Mouse (Mus musculus) kidney, adult 2 months (tissue): Measurements from ENCODE around the gene Gstcd. TPM values are rescaled to one million over a fixed set of nuclear protein-coding genes. Genes with fewer than 3 reads are reported as not detected.
A peak's percentile ranks its signal among the peaks of the same experiment; 100 is the strongest.

Experiments used
- DNase-seq: peaks from one replicate; pipeline ENCODE4 v3.0.0; 2021
- H3K27ac ChIP-seq: fragments of 200-500 bp; 2 replicates; pipeline ENCODE4 v1.5.1; 2012; ENCODE audit warnings: low read depth, low read length, control low read depth, inconsistent platforms; ENCODE audit not compliant: insufficient read depth
- H3K27me3 ChIP-seq: fragments of 200-500 bp; replicated peaks from 2 replicates; pipeline ENCODE4 v1.6.1; 2012; ENCODE audit warnings: mild to moderate bottlenecking, moderate library complexity, low read length, inconsistent platforms; ENCODE audit not compliant: control insufficient read depth, insufficient read depth
- H3K36me3 ChIP-seq: fragments of 200-500 bp; 2 replicates; pipeline ENCODE4 v1.6.1; 2012; ENCODE audit warnings: mild to moderate bottlenecking, moderate library complexity, low read length, inconsistent platforms; ENCODE audit not compliant: control insufficient read depth, insufficient read depth
- H3K4me1 ChIP-seq: fragments of 200-500 bp; 2 replicates; pipeline ENCODE4 v1.6.1; 2011; ENCODE audit warnings: low read length; ENCODE audit not compliant: control insufficient read depth, insufficient read depth
- H3K4me3 ChIP-seq: fragments of 200-500 bp; 2 replicates; pipeline ENCODE4 v1.5.1; 2011; ENCODE audit warnings: mild to moderate bottlenecking, low read depth, low read length, control low read depth; ENCODE audit not compliant: insufficient read depth
- CTCF ChIP-seq: fragments of 200-500 bp; conservative IDR thresholded peaks from 2 replicates; pipeline ENCODE4 v1.5.1; 2011; ENCODE audit warnings: low read depth, mild to moderate bottlenecking, control low read depth, low read length, moderate library complexity, mixed read lengths; ENCODE audit not compliant: insufficient read depth, insufficient read length
- POLR2A ChIP-seq: fragments of 200-500 bp; IDR thresholded peaks from one replicate; pipeline ENCODE4 v1.6.1; 2011; ENCODE audit warnings: low read depth, low read length, control low read depth
- WGBS: fragments of 180-500 bp; shearing (Covaris S2); methylation state at CpG from one replicate; pipeline ENCODE4 v1.1.7; 2018; 5-methylcytosine and 5-hydroxymethylcytosine counted together
- polyA plus RNA-seq: library from polyadenylated mRNA; depleted of rRNA; stranded (reverse); fragments of >200 nt; gene quantifications from 2 replicates; pipeline ENCODE4 v1.2.3, GENCODE M21; 2012; rRNA removed

Gstcd gene
- 2.6 and 2.9 TPM in 2 replicates for polyA plus RNA-seq

DNA sequence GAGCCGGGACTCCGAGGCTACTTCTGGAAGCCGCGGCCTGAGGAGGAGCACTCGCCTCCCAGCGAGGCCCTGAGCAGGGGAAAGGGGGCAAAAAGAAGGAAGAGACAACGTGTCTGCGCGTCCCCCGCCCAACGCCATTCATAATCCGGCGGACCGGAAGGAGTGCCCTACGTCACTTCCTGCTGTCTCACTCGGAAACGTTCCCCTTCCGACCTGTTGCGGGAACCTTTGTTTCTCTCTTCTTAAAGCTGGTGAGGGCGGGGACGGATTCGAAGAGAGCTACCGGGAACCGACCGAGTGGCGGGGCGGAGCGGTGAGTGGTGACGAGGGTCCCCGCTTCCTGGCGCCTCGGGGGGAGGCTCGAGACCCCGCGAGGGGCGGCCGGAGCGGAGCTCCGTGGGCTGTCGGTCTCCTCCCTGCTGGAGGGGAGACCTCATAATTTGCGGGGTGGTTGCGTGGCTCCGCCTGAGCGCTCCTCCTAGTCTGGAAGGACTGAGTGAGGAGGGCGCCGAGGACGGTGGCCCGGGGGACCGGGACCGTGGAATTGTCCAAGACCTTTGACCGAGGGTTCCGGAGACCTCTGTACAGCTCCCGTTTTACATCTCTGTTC, at the start of gene Gstcd, which contains the start of gene Ints12:
Gene Gstcd, minus strand, starts transcription at position 370 of the 610 bp plus-strand sequence.
Gene Ints12, plus strand, starts transcription at position 177 of the 610 bp plus-strand sequence.
- Histone ChIP-seq H3K27me3 (no peaks in the 10 kb centered on the region), H3K4me1 (peaks cover 5% of the 10 kb centered on the region; the same call in 1 of the 2 replicates), H3K27ac (peak within 1 kb of the TSS; percentile 51), H3K36me3 (no peaks in the 10 kb centered on the region), H3K4me3 (peak within 1 kb of the TSS; percentile 92)
- TF ChIP-seq CTCF, result no peak
- no peak for TF ChIP-seq POLR2A
- peak; percentile 95 for DNase-seq
- WGBS, result 1% methylated on average over 53 of the region's 53 CpGs

DNA sequence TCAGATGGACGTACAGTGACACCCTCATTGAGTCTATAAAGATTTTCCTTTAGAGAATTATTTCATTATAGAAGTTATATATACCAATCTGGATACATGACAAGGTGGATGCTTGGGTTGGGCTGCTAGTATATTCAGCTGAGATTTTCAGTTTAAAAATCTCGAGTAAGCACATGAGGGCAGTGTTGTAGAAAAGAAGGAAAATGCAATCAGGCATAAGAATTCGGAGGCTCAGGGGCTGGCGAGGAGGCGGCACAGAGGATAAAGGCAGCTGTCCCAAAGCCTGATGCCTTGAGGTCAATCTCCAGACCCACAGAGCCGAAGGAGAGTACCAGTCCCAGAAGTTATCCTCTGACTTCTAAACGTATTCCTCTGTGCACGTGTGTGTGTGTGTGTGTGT, 40.8 kb upstream of the Gstcd start:
- H3K4me1 ChIP-seq, result no peaks in the 10 kb centered on the region
- no peak overlapping the region for H3K4me3 ChIP-seq
- H3K36me3 ChIP-seq, result no peaks in the 10 kb centered on the region
- WGBS, result 65% methylated on average over 8 of the region's 8 CpGs
- H3K27ac ChIP-seq, result no peak overlapping the region
- no peak for TF ChIP-seq POLR2A
- no peak for TF ChIP-seq CTCF
- no peaks in the 10 kb centered on the region for H3K27me3 ChIP-seq
- DNase-seq, result no peak

DNA sequence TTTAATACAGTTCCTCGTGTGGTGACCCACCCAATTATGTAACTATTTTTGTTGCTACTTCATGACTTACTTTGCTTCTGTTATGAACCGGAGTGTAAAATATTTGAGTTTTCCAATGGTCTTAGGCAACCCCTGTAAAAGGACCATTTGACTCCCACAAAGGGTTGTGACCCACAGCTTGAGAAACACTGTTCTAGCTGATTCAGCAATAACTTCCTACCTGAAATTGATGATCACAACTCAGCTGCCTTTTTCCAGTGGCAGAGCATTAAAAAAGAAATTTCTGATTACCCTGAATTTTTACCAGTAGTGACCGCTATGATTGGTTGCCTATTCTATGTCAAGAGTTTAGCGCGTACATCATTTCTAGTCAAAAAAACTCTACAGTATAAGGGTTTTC, 39.5 kb upstream of the Gstcd start:
- Histone ChIP-seq H3K4me3 (no peak overlapping the region), H3K4me1 (no peaks in the 10 kb centered on the region), H3K27ac (no peak overlapping the region), H3K27me3 (no peaks in the 10 kb centered on the region), H3K36me3 (no peaks in the 10 kb centered on the region)
- 93% methylated on average over 5 of the region's 5 CpGs for WGBS
- TF ChIP-seq CTCF, result no peak
- no peak for TF ChIP-seq POLR2A
- DNase-seq, result no peak

DNA sequence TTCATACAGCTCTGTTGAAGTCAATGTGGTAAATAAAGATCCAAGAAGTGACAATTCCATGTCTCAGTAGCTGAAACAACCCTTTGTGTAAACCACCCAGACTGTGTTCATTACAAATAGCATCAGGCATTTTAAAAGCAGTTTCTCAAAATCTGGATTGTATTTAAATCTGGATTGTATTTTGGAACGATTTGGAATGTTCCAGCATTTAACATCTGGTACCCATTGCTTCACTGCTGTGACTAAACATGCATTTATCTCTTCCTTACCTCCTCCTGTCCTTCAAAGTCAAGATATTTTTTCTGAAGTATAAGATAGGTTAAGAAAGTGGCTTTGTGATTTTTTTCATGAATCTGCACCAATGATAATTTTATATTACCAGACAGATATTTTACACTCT, 21.4 kb upstream of the Gstcd start:
- no peak overlapping the region for H3K4me3 ChIP-seq
- H3K4me1 ChIP-seq, result peaks cover 3% of the 10 kb centered on the region; the same call in 1 of the 2 replicates
- WGBS, result 76% methylated on average over 1 of the region's 1 CpGs
- DNase-seq, result no peak
- TF ChIP-seq POLR2A, result no peak
- no peak for TF ChIP-seq CTCF
- no peaks in the 10 kb centered on the region for H3K27me3 ChIP-seq
- H3K36me3 ChIP-seq, result no peaks in the 10 kb centered on the region; the same call in 1 of the 2 replicates
- no peak overlapping the region for H3K27ac ChIP-seq

DNA sequence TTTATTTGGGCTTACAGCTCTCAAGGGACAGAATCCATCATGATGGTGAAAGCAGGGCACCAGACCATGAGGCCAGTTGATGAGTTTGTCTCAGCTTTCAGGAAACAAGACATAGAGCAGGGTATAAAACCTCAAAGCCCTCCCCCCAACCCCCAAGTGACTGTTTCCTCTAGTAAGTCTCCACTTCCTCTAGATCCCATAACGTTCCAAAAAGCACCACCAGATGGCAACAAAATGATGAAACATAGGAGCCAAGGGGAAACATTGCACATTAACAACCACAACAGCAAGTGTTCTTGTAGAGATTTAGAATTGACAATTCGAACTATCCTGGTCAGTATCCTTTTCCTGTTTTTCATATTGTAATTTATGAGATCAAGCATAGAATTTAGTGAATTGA, 19.9 kb upstream of the Gstcd start:
- peak; percentile 56 for DNase-seq
- 0 out of 2 replicates have a peak, but pooled peaks have one; percentile 22 for TF ChIP-seq CTCF
- no peak for TF ChIP-seq POLR2A

DNA sequence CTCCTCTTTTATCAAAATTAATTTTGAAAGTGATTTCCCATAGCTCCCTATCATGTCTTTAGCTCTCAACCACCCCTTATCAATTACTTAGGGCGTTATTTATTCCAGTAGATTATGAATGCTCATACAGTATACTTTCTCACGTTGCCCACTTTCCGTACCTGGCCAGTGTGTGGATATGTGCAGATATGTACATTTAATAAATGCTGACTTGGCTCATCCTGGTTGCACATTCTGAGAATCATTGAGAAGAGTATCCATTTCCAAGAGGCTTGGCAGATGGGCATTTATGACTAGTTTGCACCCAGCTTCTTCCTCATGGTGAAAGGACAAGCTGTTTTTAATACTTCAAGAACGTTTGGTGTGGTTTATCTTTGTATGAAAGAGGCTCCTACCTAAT, 18.0 kb upstream of the Gstcd start:
- WGBS, result 95% methylated on average over 4 of the region's 4 CpGs
- H3K27me3 ChIP-seq, result no peaks in the 10 kb centered on the region
- H3K36me3 ChIP-seq, result peaks cover 2% of the 10 kb centered on the region
- H3K4me1 ChIP-seq, result no peaks in the 10 kb centered on the region
- no peak overlapping the region for H3K4me3 ChIP-seq
- no peak for DNase-seq
- TF ChIP-seq POLR2A, result no peak
- TF ChIP-seq CTCF, result no peak
- H3K27ac ChIP-seq, result no peak overlapping the region

More for the DNA sequence above, 19.9 kb upstream of the Gstcd start:
- Histone ChIP-seq H3K36me3 (peaks cover 2% of the 10 kb centered on the region; the same call in 1 of the 2 replicates), H3K4me1 (peaks cover 3% of the 10 kb centered on the region; the same call in 1 of the 2 replicates), H3K27ac (no peak overlapping the region), H3K4me3 (no peak overlapping the region), H3K27me3 (no peaks in the 10 kb centered on the region)
- 30% methylated on average over 2 of the region's 2 CpGs for WGBS

DNA sequence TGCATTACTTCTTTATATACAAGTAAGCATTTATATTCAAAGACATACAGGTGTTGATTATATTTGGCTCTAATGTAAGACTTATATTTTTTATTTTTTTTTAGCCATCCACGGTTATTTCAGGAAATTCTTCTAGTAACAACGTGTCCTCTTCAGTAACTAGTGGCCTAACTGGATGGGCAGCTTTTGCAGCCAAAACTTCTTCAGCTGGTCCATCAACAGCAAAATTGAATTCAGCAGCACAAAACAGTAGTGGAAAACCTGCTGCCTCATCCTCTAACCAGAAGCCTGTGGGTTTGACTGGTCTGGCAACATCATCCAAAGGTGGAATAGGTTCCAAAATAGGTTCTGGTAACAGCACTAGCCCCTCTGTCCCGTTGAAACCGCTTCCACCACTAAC, 16.9 kb upstream of the Gstcd start:
- WGBS, result 72% methylated on average over 4 of the region's 4 CpGs
- Histone ChIP-seq H3K4me3 (no peak overlapping the region), H3K27ac (no peak overlapping the region), H3K27me3 (no peaks in the 10 kb centered on the region), H3K4me1 (no peaks in the 10 kb centered on the region), H3K36me3 (peaks cover 2% of the 10 kb centered on the region)
- TF ChIP-seq CTCF (no peak), POLR2A (no peak)
- peak; percentile 24 for DNase-seq

DNA sequence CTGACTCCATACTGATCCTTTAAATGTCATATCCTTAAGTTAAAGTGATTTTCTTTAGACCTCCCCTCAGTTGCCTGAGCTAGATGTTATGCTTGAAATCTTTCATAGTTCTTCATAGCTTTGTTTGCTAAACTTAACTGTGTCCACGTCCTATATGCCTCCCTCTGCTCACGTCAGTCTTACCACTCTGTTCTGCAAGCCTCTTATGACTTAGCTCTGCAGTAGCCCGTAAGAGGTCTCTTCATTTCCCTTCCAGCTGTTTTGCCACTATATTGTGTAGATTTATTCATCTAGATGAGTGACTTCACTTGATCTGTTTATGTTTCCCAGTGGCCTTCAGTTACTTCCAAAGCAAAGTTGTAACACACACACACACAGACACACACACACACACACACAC, 12.6 kb upstream of the Gstcd start:
- H3K36me3 ChIP-seq, result peaks cover 2% of the 10 kb centered on the region
- no peak for DNase-seq
- H3K27me3 ChIP-seq, result no peaks in the 10 kb centered on the region
- WGBS, result 93% methylated on average over 3 of the region's 3 CpGs
- TF ChIP-seq CTCF (no peak), POLR2A (no peak)
- H3K4me3 ChIP-seq, result no peak overlapping the region
- H3K4me1 ChIP-seq, result no peaks in the 10 kb centered on the region
- no peak overlapping the region for H3K27ac ChIP-seq
